Mouse (Mus musculus) urinary bladder, postnatal 36 days (tissue): ENCODE measurements around the gene Kcnb1.

ENCODE experiments used
- DNase-seq, 2 experiments: peaks; one replicate each; pipeline ENCODE4 v3.0.0; 2022; ENCODE audit warnings: low spot score in 2 of 2, mixed read lengths in 1 of 2

Gene Kcnb1

DNA sequence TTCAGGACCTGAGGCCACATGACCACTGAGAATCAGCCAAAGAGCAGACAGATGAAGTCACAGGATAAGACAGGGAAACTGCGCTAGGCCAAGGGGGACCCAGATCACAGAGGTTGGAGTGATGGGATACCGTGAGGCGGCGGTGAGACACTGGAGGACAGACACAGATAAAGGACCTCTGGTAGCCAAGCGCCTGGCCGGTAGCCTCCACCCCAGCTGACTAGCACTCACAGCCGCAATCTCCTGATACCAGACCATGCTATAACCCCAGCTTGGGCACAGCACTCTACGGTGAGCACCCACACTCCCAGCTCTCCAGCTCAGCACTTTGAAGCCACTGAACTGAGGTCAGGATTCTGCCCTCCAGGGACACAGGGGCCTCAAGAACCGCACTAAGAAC, 26.4 kb downstream of the Kcnb1 start:
- no peak for DNase-seq

DNA sequence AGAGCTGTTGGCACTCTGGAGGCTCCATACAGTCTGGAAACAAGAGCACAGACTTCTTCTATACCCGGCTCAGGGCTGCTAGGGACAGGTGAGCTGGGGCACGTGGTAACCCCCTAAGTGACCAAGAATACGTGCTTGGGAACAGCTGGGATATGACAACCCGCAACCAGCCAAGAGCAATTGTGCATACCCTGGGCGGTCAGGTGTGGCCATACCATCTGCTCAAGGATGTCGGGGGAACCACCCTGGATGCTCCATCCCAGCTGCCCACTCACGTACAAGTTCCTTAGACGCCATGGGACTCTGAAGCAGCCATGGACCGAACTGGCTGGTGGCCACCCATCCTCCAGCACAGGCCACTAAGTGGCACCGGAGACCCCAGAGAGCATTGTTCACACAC, 26.8 kb downstream of the Kcnb1 start:
- DNase-seq, result no peak

GRCm38 (mm10) chr2:167162516-167163021, 27.4 kb downstream of the Kcnb1 start:
- DNase-seq, result peak in 1 of 2 experiments; percentile 41

DNA sequence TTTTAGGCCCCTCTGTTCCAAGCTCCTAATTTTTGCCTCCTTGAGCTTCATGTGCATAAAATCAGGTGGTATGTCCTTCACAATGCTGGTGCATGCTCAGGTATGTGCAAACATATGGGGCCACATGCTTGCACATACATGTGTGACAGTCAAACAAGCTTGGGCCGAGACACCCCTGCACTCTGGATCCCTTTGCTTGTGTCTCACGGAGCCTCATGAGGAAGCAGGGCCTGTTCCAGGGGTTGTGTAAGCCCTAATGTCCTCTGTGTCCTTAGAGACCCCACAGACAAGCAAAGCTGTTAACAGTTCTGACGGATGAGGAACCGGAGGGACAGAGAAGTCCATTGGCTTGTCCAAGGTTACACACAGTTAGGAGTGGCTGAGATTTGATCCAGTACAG, 30.2 kb downstream of the Kcnb1 start:
- no peak for DNase-seq

GRCm38 (mm10) chr2:167158780-167159179, 31.2 kb downstream of the Kcnb1 start:
- DNase-seq, result no peak

GRCm38 (mm10) chr2:167156118-167156715, 33.7 kb downstream of the Kcnb1 start:
- DNase-seq, result no peak

DNA sequence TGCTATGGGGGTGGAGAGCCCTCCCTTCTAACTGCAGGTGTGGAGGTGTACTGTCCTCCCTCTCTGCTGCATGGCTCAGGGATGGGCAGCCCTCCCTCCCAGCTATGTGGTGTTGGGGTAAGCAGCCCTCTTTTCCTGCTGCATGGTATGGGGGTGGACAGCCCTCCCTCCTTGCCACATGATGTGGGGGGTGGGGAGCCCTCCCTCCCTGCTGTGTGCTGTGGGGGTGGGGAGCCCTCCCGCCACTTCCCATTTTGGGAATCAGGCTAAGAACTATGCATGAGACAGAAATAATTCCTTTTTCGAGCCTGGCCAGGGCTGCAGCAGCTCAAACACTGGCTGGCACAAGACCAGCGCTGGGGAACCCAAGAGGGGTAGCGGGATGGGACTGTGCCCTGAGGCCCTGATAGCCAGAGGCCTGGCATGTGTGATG, 34.4 kb downstream of the Kcnb1 start:
- DNase-seq, result no peak

- no peak for DNase-seq
These were observed 39.1 kb downstream of the Kcnb1 start for GRCm38 (mm10) chr2:167150880-167151279.

DNA sequence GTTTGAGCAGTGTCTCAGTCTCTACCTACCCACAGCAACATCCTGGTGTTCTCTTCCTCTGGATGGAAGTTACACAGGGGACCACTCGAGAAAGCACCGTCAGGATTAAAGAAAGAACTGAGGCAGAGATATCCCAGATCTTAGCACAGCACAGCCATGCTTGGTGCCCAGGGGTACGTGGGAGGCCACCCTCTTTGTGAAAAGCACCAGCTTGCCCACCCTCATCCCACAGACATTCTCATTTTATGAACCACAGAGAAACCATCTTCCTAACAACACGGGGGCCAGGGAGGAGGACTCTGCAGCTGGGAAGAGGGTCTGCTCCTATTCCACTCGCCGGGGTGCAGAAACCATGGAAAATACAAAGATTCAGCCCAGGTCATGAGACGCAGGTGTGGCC, 39.8 kb downstream of the Kcnb1 start:
- no peak for DNase-seq

DNA sequence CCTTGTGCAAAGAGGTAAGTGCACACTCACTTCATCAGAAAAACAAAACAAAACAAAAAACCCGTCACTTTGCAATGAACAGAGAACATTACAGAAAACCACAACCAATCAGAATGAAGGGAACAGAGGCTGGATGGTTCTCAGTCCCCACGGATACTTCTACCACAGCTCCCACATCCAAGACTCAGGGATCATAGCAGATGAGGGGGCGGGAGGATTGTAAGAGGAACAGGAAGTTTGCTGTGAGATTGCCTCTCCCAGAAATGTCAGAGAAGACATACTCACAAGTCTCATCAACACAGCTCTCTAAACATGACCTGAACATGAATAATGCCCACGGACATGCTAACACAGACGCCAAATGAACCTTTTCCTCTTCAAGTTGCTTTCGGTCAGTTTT, 40.9 kb downstream of the Kcnb1 start:
- no peak for DNase-seq

DNA sequence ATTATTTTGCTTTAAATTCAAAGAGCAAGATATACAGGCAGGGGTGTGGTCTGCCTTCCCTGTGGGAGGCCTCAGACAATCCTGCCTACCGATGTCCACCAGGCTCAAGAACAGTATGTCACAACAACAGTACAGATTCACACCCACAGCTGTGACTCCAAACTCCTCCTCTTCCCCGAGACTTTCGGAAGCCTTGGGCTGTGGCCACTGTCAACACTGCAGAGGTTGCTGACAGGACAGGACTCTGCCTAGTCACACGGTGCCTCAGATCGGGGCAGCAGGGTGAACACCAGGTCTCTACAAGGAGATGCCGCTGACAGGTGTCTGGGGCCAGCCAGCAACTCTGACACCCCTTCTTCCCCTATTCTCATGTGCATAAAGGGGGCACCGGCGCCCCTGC, 42.2 kb downstream of the Kcnb1 start:
- DNase-seq, result peak in 1 of 2 experiments; percentile 29

DNA sequence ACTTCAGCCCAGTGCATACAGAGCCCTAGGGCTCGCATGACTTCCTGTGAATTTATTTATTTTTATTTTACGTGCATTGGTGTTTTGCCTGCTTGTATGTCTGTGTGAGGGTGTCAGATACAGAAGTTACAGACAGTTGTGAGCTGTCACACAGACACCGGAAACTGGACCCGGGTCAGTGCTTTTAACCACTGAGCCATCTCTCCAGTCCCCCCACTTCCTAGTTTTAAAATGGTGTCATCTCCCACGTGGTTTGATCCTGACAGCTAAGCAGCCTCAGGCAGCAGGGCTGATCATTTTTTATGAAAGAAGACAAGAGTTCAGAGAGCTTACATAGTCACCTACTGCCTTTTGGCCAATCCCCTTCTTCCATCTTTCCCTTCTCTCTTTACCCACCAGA, 44.1 kb downstream of the Kcnb1 start:
- no peak for DNase-seq

DNA sequence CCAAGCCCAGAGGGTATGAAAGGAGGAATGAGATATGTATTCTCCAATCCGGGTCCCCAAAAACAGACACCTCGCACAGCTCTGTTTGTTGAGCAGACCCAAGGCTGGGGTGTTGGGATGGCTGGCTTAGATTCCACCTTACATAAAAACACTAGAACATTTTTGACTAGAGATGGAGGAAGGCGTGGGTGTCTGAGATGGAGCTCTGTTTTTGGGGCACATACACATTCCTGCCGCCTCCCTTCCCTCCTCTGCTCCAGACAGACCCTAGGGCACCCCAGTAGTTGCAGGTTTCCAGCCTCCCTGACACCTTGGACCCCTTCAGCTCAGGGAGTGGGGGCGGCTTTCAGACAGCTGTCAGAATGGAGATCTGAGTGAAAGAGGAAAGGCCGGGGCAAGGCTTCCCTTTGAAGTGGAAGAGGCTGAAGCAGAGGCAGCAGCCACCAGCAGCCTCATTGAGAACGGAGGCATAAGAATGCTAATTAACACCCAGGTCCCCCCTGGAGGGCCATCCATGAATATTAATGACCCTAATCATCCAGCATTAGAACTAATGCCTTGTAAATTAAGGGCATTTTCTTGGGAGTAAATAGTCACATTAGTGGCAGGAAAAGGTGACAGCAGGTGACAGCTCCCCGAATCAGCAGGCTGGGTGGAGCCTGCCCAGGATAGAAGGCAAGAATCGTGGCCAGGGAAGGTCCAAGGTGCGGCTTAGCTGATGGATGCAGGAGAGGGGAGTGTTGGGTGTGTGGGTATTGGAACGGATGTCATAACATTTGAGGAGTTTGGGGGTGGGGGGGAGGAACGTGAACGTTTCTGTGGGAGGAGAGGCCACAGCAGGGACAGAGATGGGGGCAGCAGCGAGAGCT, 45.3 kb downstream of the Kcnb1 start:
- DNase-seq, result no peak

- no peak for DNase-seq
These were observed 46.0 kb downstream of the Kcnb1 start for GRCm38 (mm10) chr2:167143914-167144313.

DNA sequence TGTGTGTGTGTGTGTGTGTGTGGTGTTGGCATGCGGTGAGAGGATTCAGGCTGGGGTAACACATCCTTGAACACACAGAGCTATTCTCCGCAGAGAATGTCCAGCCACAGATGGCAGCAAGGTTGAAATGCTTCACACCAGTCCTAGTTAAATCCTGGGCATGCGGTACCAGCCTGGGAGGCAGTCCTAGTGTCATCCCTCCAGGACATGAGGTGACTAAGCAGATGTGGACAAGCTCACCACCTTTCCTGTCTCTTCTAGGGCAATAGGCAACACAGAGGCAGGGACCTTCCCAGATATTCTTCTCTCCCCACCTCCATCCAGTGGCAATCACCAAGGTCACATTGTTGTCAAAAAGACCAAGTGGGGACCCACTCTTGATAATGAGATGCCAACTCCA, 47.7 kb downstream of the Kcnb1 start:
- DNase-seq, result no peak

DNA sequence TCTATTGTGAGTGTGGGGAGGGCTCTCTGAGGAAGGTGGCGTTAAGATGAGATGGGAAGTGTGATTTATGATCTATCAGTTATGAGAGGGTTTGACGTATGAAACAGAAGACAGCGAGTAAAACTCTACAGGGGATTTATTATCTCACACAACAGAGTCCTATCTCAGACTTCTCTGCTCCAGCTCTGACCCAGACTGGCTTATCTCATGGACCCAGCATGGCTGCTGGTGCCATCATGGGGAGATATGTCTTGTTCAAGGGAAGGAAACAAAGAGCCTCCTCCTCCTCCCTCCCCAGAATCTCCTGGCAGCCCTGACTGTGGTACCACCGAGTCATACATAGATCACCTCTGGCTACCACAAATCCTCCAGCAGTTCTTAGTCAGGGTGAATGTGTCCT, 48.1 kb downstream of the Kcnb1 start:
- no peak for DNase-seq

DNA sequence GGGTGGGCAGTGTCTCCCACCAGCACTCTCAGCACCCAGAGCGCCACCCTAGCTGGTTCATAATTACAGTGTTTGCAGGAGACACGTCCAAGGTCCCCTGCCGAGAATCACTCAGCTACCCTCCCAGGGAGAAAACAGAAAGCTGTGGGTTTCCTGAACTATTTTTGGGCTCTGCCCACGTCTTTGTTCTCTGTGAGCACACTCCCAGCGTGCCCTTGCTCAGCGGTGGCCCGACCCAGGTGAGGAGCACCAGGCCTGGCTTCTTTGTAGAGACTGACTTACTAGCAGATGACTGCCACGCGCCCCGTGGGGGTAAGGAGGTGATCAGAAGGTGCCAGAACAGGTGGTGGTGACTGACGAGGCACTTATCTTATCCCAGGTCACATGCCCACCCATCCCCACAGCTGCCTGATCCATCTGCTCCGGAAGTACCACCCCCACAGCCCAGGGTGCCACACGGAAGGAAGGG, 50.1 kb downstream of the Kcnb1 start:
- DNase-seq, result no peak

DNA sequence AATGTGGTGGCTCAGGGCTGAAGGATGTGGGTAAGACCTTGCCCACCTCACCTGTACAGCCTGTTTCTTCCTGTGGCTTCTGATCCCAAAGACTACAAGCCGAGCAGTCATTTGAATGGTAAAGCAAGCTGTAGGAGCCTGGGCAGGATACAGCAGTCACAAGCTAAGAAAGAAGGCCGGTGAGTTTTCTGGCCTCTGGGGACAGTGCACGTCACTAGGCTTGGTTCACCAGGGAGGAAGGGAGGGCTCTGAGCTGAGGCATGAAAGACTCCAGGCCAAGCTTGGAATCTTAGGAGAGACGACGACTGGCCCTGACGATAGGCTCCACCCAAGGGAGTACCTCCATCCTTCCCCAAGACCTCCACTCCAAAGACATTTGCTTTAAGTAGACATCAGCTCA, 51.3 kb downstream of the Kcnb1 start:
- DNase-seq, result no peak

DNA sequence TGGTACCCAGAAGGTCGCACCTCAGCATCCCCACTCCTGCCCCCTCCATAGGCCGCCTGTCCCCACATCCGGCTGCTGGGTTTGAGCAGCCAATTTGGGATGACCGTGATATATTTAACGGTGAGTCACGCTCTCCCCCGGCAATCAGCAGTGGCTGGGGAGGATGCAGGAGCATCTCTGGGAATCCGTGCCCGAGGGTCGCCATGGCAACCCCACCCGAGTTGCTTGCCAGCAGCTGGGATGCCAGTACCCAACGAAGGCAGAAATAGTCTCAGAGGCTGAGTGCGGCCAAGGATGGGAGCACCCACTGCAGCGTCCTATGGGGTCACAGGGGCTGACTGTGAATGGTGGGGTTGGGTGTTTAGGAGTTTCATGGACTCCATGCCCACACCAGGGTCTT, 53.0 kb downstream of the Kcnb1 start:
- DNase-seq, result no peak

- DNase-seq, result no peak
These were observed 57.9 kb downstream of the Kcnb1 start for GRCm38 (mm10) chr2:167132041-167132440.

DNA sequence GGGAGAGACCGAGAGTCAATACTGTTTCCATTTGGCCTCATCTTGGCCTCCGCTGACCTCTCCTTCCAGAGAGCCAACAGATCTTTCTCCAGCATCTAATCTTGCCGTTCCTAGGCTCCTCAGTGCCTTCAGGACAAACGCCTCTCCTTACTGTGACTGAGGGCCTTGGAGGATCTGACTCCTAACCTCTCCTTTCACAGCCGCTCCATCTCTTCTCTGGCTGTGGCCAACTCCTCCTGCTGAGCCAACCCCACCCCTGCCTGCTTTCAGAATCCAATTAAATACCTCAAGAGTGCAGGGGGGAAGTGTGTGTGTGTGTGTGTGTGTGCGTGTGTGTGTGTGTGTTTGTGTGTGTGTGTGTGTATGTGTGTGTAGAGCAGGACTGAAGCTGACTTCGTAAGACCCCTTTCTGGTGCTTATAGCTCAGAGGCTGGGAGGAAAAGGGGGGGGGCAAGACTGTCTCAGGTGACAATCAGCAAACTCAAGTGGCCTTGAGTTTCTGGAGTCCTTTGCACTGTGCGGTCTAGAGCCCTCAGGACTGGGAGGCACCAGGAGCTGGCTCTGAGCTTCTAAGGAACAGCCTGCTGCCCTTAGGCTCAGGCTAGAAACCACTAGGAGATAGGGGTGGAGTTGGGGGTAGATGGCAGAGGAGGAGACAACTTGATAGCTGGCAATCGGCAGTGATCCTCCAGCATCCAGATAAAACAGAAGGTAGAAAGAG, 59.7 kb downstream of the Kcnb1 start:
- DNase-seq, result no peak

GRCm38 (mm10) chr2:167129608-167129955, 60.4 kb downstream of the Kcnb1 start:
- DNase-seq, result no peak
